Mouse (Mus musculus): ENCODE data around the gene Ubr3.

- TF ChIP-seq RAD21 (IDR thresholded peaks at IDR 0.05; ENCODE audit: low read depth, low read length) (no peak), POLR2A (IDR thresholded peaks at IDR 0.05; ENCODE audit: low read depth, low read length) (no peak), EP300 (IDR thresholded peaks at IDR 0.05; ENCODE audit: low read length) (no peak), KAT2A (IDR thresholded peaks at IDR 0.05; ENCODE audit: insufficient replicate concordance, low read length) (no peak), CTCF (conservative IDR thresholded peaks at IDR 0.05 in 1 of 2, IDR thresholded peaks at IDR 0.05 in 1 of 2; ENCODE audit: low read depth in 2 of 2, low read length in 2 of 2) (no peak)
Measured at GRCm38 (mm10) chr2:69903541-69903940, 6.5 kb downstream of the Ubr3 start.
